Mouse (Mus musculus) heart, postnatal 0 days (tissue): ENCODE measurements around the gene Susd3.

Experiments used
- CTCF ChIP-seq: IDR thresholded peaks from 2 replicates; pipeline ENCODE4 v1.5.1; 2016; ENCODE audit warnings: antibody characterized with exemption, control low read depth, low read depth
- EP300 ChIP-seq: IDR thresholded peaks from 2 replicates; pipeline ENCODE4 v1.6.1; 2016; ENCODE audit warnings: antibody characterized with exemption, low read depth

- TF ChIP-seq CTCF (no peak), EP300 (no peak)
Measured at GRCm38 (mm10) chr13:49248467-49248862, at the start of gene Susd3.
